Mouse (Mus musculus) spleen, adult 2 months (tissue): ENCODE measurements around the gene Cish. TPM values are rescaled to one million over a fixed set of nuclear protein-coding genes. Genes with fewer than 3 reads are reported as not detected.
"Not testable (repeated sequence)": the region's sequence is repeated elsewhere in the genome, so short reads cannot be mapped to it uniquely, and the experiment has no call there.

Experiments
- DNase-seq, 2 experiments: peaks; one replicate each; pipeline versions ENCODE4 v3.0.0 to v3.0.0-alpha.2; 2012 to 2021; ENCODE audit warnings: low spot score in 2 of 2, low read depth in 1 of 2
- H3K27ac ChIP-seq: fragments of 200-500 bp; 2 replicates; pipeline ENCODE4 v1.5.1; 2012; ENCODE audit warnings: low read length, inconsistent platforms; ENCODE audit not compliant: insufficient read depth
- H3K27me3 ChIP-seq: fragments of 200-500 bp; 2 replicates; pipeline ENCODE4 v1.6.1; 2012; ENCODE audit warnings: mild to moderate bottlenecking, moderate library complexity, low read length, inconsistent platforms; ENCODE audit not compliant: control insufficient read depth, insufficient read depth
- H3K36me3 ChIP-seq: fragments of 200-500 bp; 2 replicates; pipeline ENCODE4 v1.6.1; 2012; ENCODE audit warnings: mild to moderate bottlenecking, low read length, inconsistent platforms; ENCODE audit not compliant: control insufficient read depth, insufficient read depth
- H3K4me1 ChIP-seq: fragments of 200-500 bp; 2 replicates; pipeline ENCODE4 v1.6.1; 2011; ENCODE audit warnings: inconsistent platforms; ENCODE audit not compliant: control insufficient read depth, insufficient read depth, insufficient read length
- H3K4me3 ChIP-seq: fragments of 200-500 bp; 2 replicates; pipeline ENCODE4 v1.5.1; 2011; ENCODE audit warnings: mild to moderate bottlenecking, inconsistent platforms; ENCODE audit not compliant: insufficient read depth, insufficient read length; ENCODE audit errors: extremely low read depth
- CTCF ChIP-seq: fragments of 200-500 bp; IDR thresholded peaks from 2 replicates; pipeline ENCODE4 v1.5.1; 2011; ENCODE audit warnings: mild to moderate bottlenecking, inconsistent platforms; ENCODE audit not compliant: insufficient read depth, insufficient read length, insufficient replicate concordance; ENCODE audit errors: extremely low read depth
- POLR2A ChIP-seq: fragments of 200-500 bp; IDR thresholded peaks from 2 replicates; pipeline ENCODE4 v1.6.1; 2011; ENCODE audit warnings: low read depth, low read length, inconsistent platforms
- WGBS: fragments of 180-500 bp; shearing (Covaris S2); methylation state at CpG from one replicate; pipeline ENCODE4 v1.1.7; 2018; 5-methylcytosine and 5-hydroxymethylcytosine counted together
- polyA plus RNA-seq: library from polyadenylated mRNA; depleted of rRNA; stranded (reverse); fragments of >200 nt; gene quantifications from 2 replicates; pipeline ENCODE4 v1.2.3, GENCODE M21; 2012

Gene Cish
- polyA plus RNA-seq, 1 experiment, result 9.3 TPM

GRCm38 (mm10) chr9:107302592-107302991 lies 6.8 kb downstream of the Cish start:
- no peak for DNase-seq
- Histone ChIP-seq H3K27me3 (no peaks in the 10 kb centered on the region), H3K4me1 (no peaks in the 10 kb centered on the region), H3K36me3 (no peaks in the 10 kb centered on the region), H3K4me3 (no peak overlapping the region), H3K27ac (no peak overlapping the region)
- TF ChIP-seq CTCF (no peak), POLR2A (no peak)
- WGBS, result 87% methylated on average over 7 of the region's 7 CpGs

- Histone ChIP-seq H3K36me3 (no peaks in the 10 kb centered on the region), H3K4me1 (no peaks in the 10 kb centered on the region), H3K27me3 (no peaks in the 10 kb centered on the region), H3K4me3 (no peak overlapping the region), H3K27ac (no peak overlapping the region)
- no peak for DNase-seq
- WGBS, result 71% methylated on average over 9 of the region's 9 CpGs
- TF ChIP-seq POLR2A, result no peak
- TF ChIP-seq CTCF, result no peak
Measured at GRCm38 (mm10) chr9:107303121-107303820, 7.4 kb downstream of the Cish start.

- Histone ChIP-seq H3K27me3 (no peaks in the 10 kb centered on the region), H3K4me3 (no peak overlapping the region), H3K36me3 (no peaks in the 10 kb centered on the region)
Measured at GRCm38 (mm10) chr9:107303900-107304299, 8.1 kb downstream of the Cish start.

GRCm38 (mm10) chr9:107304383-107304782 lies 8.6 kb downstream of the Cish start:
- H3K27me3 ChIP-seq, result no peaks in the 10 kb centered on the region
- TF ChIP-seq POLR2A (no peak), CTCF (no peak)
- WGBS, result 78% methylated on average over 3 of the region's 3 CpGs
- no peak overlapping the region for H3K4me3 ChIP-seq
- no peaks in the 10 kb centered on the region for H3K4me1 ChIP-seq
- no peak for DNase-seq
- no peaks in the 10 kb centered on the region for H3K36me3 ChIP-seq
- no peak overlapping the region for H3K27ac ChIP-seq

More at GRCm38 (mm10) chr9:107303900-107304299, 8.1 kb downstream of the Cish start:
- TF ChIP-seq POLR2A (no peak), CTCF (no peak)
- no peak overlapping the region for H3K27ac ChIP-seq
- H3K4me1 ChIP-seq, result no peaks in the 10 kb centered on the region
- no peak for DNase-seq
- WGBS, result 58% methylated on average over 5 of the region's 5 CpGs

DNA sequence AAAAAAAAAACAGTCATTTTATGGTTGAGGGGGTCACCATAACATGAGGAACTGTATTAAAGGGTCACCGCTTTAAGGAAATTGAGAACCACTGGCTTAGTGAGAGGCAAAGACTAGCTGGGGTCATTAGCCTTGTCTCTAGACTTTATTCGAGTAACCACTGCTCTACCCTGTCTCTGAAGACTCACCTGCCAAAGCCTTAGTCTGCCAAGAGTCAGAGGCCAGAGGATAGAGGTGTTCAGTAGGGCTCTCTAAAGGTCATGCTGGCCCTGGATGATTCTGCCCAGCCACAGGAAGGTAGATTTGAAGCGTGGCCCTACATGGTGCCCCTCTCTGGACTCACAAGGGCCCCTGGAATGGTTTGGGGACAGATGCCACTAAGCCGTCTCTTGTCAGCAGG lies 9.2 kb downstream of the Cish start:
- no peak for TF ChIP-seq POLR2A
- no peak for TF ChIP-seq CTCF
- no peak overlapping the region for H3K27ac ChIP-seq
- 91% methylated on average over 4 of the region's 4 CpGs for WGBS
- no peaks in the 10 kb centered on the region for H3K27me3 ChIP-seq
- H3K36me3 ChIP-seq, result no peaks in the 10 kb centered on the region
- H3K4me1 ChIP-seq, result no peaks in the 10 kb centered on the region
- DNase-seq, result no peak
- H3K4me3 ChIP-seq, result no peak overlapping the region

DNA sequence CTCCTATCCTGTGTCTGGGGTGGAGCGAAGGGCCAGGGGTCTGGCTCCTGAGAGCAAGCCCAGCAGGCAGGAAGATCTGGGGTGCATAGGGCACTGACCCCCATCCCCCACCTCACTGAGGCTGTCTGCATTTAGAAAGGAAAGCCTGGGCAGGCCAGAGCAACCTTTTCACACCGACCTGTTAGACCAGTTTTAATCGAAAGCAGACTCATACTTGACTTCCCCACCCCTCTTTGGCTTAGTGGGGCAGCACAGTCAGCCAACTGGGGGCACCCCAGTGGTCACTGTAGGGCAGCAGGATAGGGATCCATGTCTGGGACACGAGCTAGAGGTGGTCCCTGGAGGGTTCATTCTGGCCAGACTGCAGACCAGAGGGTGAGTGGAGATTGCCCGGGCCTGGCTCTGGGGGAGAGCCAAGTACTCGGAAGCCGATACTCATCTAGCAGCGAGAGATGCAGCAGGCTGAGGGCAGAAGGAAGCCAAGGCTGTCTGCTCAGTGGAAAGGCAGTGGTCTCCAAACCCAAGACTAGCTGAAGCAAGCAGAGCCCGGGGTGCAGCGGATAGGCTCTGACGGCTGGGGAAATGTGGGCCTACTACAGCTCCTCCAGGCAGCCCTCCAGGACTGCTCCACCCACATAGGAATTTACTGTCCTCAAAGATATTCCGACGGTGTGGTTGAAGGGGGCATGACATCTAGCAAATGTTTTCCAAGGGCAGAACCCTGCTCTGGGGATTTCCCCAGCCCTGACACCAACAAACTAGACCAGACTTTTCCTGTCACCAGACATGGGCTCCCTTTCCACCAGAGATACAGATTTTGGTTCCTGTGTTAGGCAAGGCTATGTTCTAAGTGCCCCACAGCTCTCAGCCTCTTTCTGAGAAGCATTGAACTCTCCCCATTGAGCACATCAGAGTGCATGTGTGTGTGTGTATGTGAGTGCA lies 10.0 kb downstream of the Cish start:
- Histone ChIP-seq H3K36me3 (no peaks in the 10 kb centered on the region), H3K27ac (no peak overlapping the region), H3K4me1 (no peaks in the 10 kb centered on the region), H3K27me3 (no peaks in the 10 kb centered on the region), H3K4me3 (no peak overlapping the region)
- 49% methylated on average over 13 of the region's 13 CpGs for WGBS
- TF ChIP-seq CTCF (no peak), POLR2A (no peak)
- no peak for DNase-seq

- not testable (repeated sequence) for H3K4me3 ChIP-seq, DNase-seq, H3K27me3 ChIP-seq, H3K36me3 ChIP-seq, H3K4me1 ChIP-seq, H3K27ac ChIP-seq
- 96% methylated on average over 1 of the region's 1 CpGs for WGBS
Measured at GRCm38 (mm10) chr9:107306673-107307072, 10.8 kb downstream of the Cish start.
